Mouse (Mus musculus) cerebellum, postnatal 25 days (tissue): ENCODE measurements around the gene Nf2.
"Not testable (repeated sequence)": the region's sequence is repeated elsewhere in the genome, so short reads cannot be mapped to it uniquely, and the experiment has no call there.

Source experiments
- DNase-seq, 2 experiments: peaks; one replicate each; pipeline ENCODE4 v3.0.0; 2021; ENCODE audit warnings: mixed read lengths in 2 of 2

Gene Nf2

GRCm38 (mm10) chr11:4836755-4837154 is 12.6 kb downstream of the Nf2 start:
- DNase-seq = peak; percentile 29 to 66

GRCm38 (mm10) chr11:4835436-4835835 is 13.9 kb downstream of the Nf2 start:
- DNase-seq = peak in 1 of 2 experiments; percentile 11

- DNase-seq = no peak
Observed at GRCm38 (mm10) chr11:4833295-4833939, 15.9 kb downstream of the Nf2 start.

GRCm38 (mm10) chr11:4831066-4831465 is 18.3 kb downstream of the Nf2 start:
- peak in 1 of 2 experiments; percentile 37 for DNase-seq

GRCm38 (mm10) chr11:4827916-4828315 is 21.4 kb downstream of the Nf2 start:
- DNase-seq = no peak

GRCm38 (mm10) chr11:4827340-4827739 is 22.0 kb downstream of the Nf2 start:
- no peak for DNase-seq

GRCm38 (mm10) chr11:4826152-4826778 is 23.1 kb downstream of the Nf2 start:
- no peak for DNase-seq

GRCm38 (mm10) chr11:4823655-4824312 is 25.6 kb downstream of the Nf2 start:
- no peak for DNase-seq

- peak in 1 of 2 experiments; percentile 13 for DNase-seq
Observed at GRCm38 (mm10) chr11:4822446-4822842, 26.9 kb downstream of the Nf2 start.

- DNase-seq = peak in 1 of 2 experiments; percentile 27
Observed at GRCm38 (mm10) chr11:4821492-4822445, 27.6 kb downstream of the Nf2 start.

- no peak for DNase-seq
Observed at GRCm38 (mm10) chr11:4814507-4815450, 34.6 kb downstream of the Nf2 start.

GRCm38 (mm10) chr11:4808311-4808710 is 41.0 kb downstream of the Nf2 start:
- DNase-seq = no peak

- no peak for DNase-seq
Observed at GRCm38 (mm10) chr11:4806031-4806715, 43.2 kb downstream of the Nf2 start.

- DNase-seq = no peak
Observed at GRCm38 (mm10) chr11:4804921-4805562, 44.3 kb downstream of the Nf2 start.

- DNase-seq = no peak
Observed at GRCm38 (mm10) chr11:4803951-4804350, 45.4 kb downstream of the Nf2 start.

GRCm38 (mm10) chr11:4803426-4803825 is 45.9 kb downstream of the Nf2 start:
- no peak for DNase-seq

GRCm38 (mm10) chr11:4803008-4803407 is 46.3 kb downstream of the Nf2 start:
- peak; percentile 63 to 76 for DNase-seq

- not testable (repeated sequence) for DNase-seq
Observed at GRCm38 (mm10) chr11:4802401-4802800, 46.9 kb downstream of the Nf2 start.

GRCm38 (mm10) chr11:4800654-4801053 is 48.7 kb downstream of the Nf2 start:
- DNase-seq = no peak

GRCm38 (mm10) chr11:4793006-4793405 is 56.3 kb downstream of the Nf2 start:
- no peak for DNase-seq

- DNase-seq = no peak
Observed at GRCm38 (mm10) chr11:4791549-4791948, 57.8 kb downstream of the Nf2 start.
